Mouse (Mus musculus) hindbrain, embryonic 16.5 days (tissue): ENCODE results near the gene Fryl. TPM values are rescaled to one million over a fixed set of nuclear protein-coding genes. Genes with fewer than 3 reads are reported as not detected.
A peak's percentile ranks its signal among the peaks of the same experiment; 100 is the strongest.

Source experiments
- ATAC-seq: fragments of 200-750 bp; cut with Nextera tagmentation; 2 replicates; pipeline ENCODE4 v1.8.0; 2017; ENCODE audit warnings: moderate TSS enrichment, moderate library complexity
- H3K27ac ChIP-seq: fragments of 300-500 bp; sonication (generic); 2 replicates; pipeline ENCODE4 v1.5.1; 2014; ENCODE audit warnings: low read depth, mild to moderate bottlenecking, control low read depth, low read length, moderate library complexity
- H3K27me3 ChIP-seq: fragments of 300-500 bp; sonication (generic); replicated peaks from 2 replicates; pipeline ENCODE4 v1.6.1; 2014; ENCODE audit warnings: low read length; ENCODE audit not compliant: control insufficient read depth, insufficient read depth
- H3K36me3 ChIP-seq: fragments of 300-500 bp; sonication (generic); 2 replicates; pipeline ENCODE4 v1.6.1; 2014; ENCODE audit warnings: mild to moderate bottlenecking, low read length, moderate library complexity, mixed read lengths; ENCODE audit not compliant: control insufficient read depth, insufficient read depth
- H3K4me1 ChIP-seq: fragments of 300-500 bp; sonication (generic); 2 replicates; pipeline ENCODE4 v1.6.1; 2014; ENCODE audit warnings: low read depth, low read length; ENCODE audit not compliant: control insufficient read depth, insufficient read depth
- H3K4me2 ChIP-seq: fragments of 300-500 bp; sonication (generic); 2 replicates; pipeline ENCODE4 v1.6.1; 2014; ENCODE audit warnings: mild to moderate bottlenecking, low read length, control low read depth, moderate library complexity
- H3K4me3 ChIP-seq: fragments of 300-500 bp; sonication (generic); 2 replicates; pipeline ENCODE4 v1.5.1; 2014; ENCODE audit warnings: mild to moderate bottlenecking, low read length, control low read depth, moderate library complexity
- H3K9ac ChIP-seq: fragments of 300-500 bp; sonication (generic); 2 replicates; pipeline ENCODE4 v1.6.1; 2014; ENCODE audit warnings: low read depth, mild to moderate bottlenecking, control low read depth, low read length, moderate library complexity
- H3K9me3 ChIP-seq: fragments of 300-500 bp; sonication (generic); 2 replicates; pipeline ENCODE4 v1.6.1; 2014; ENCODE audit warnings: mild to moderate bottlenecking, low read length, moderate library complexity; ENCODE audit not compliant: control insufficient read depth
- whole genome bisulfite sequencing: fragments of 180-500 bp; shearing (Covaris S2); extraction: QIAGEN DNeasy Blood & Tissue Kit; methylation state at CpG from one replicate; pipeline ENCODE4 v1.1.7; 2014; 5-methylcytosine and 5-hydroxymethylcytosine counted together
- polyA plus RNA-seq: library from polyadenylated mRNA; unstranded; fragments of >200 nt; fragmentation: Nextera tagmentation; extraction: Ambion mirVana; gene quantifications from 2 replicates; pipeline ENCODE4 v1.2.1, GENCODE M21; 2015

The Fryl gene
- 29.3 and 32.1 TPM in 2 replicates for polyA plus RNA-seq

- Histone ChIP-seq H3K27me3 (no peaks in the 10 kb centered on the region), H3K4me2 (peak within 1 kb of the TSS; percentile 75), H3K4me1 (peaks cover 13% of the 10 kb centered on the region), H3K4me3 (peak within 1 kb of the TSS; percentile 98), H3K9me3 (no peaks in the 10 kb centered on the region), H3K27ac (peak within 1 kb of the TSS; percentile 96), H3K9ac (peak within 1 kb of the TSS; percentile 95), H3K36me3 (no peaks in the 10 kb centered on the region)
- peak; percentile 99 for ATAC-seq
- under 1% methylated on average over 43 of the region's 44 CpGs for WGBS
Measured at GRCm38 (mm10) chr5:73256352-73257065, at the start of gene Fryl. Fryl (minus strand) TSS chr5:73256619.

- H3K9ac ChIP-seq = no peak overlapping the region
- peaks cover 35% of the 10 kb centered on the region for H3K36me3 ChIP-seq
Measured at GRCm38 (mm10) chr5:73304507-73304906, 48.1 kb upstream of the Fryl start.

GRCm38 (mm10) chr5:73301601-73302307 is 45.3 kb upstream of the Fryl start:
- Histone ChIP-seq H3K27me3 (no peaks in the 10 kb centered on the region), H3K4me1 (no peaks in the 10 kb centered on the region), H3K36me3 (peaks cover 31% of the 10 kb centered on the region), H3K9ac (no peak overlapping the region), H3K9me3 (no peaks in the 10 kb centered on the region), H3K27ac (no peak overlapping the region), H3K4me2 (no peak overlapping the region), H3K4me3 (no peak overlapping the region)
- 90% methylated on average over 7 of the region's 7 CpGs for WGBS
- ATAC-seq = no peak

More at GRCm38 (mm10) chr5:73304507-73304906, 48.1 kb upstream of the Fryl start:
- Histone ChIP-seq H3K4me1 (no peaks in the 10 kb centered on the region), H3K4me3 (no peak overlapping the region), H3K27ac (no peak overlapping the region), H3K27me3 (no peaks in the 10 kb centered on the region), H3K4me2 (no peak overlapping the region), H3K9me3 (no peaks in the 10 kb centered on the region)
- no peak for ATAC-seq
- WGBS = 86% methylated on average over 12 of the region's 12 CpGs

- Histone ChIP-seq H3K27me3 (no peaks in the 10 kb centered on the region), H3K4me2 (no peak overlapping the region), H3K4me1 (peaks cover 3% of the 10 kb centered on the region), H3K9me3 (no peaks in the 10 kb centered on the region), H3K4me3 (no peak overlapping the region), H3K36me3 (peaks cover 12% of the 10 kb centered on the region; the same call in 1 of the 2 replicates), H3K27ac (no peak overlapping the region), H3K9ac (no peak overlapping the region)
- ATAC-seq = no peak
- WGBS = 78% methylated on average over 4 of the region's 4 CpGs
Measured at GRCm38 (mm10) chr5:73295916-73296315, 39.5 kb upstream of the Fryl start.

GRCm38 (mm10) chr5:73295016-73295415 is 38.6 kb upstream of the Fryl start:
- Histone ChIP-seq H3K27ac (no peak overlapping the region), H3K9me3 (no peaks in the 10 kb centered on the region), H3K9ac (no peak overlapping the region), H3K27me3 (no peaks in the 10 kb centered on the region), H3K36me3 (peaks cover 7% of the 10 kb centered on the region; the same call in 1 of the 2 replicates), H3K4me2 (no peak overlapping the region), H3K4me1 (peaks cover 3% of the 10 kb centered on the region), H3K4me3 (no peak overlapping the region)
- 96% methylated on average over 7 of the region's 7 CpGs for WGBS
- ATAC-seq = no peak

GRCm38 (mm10) chr5:73293458-73293827 is 37.0 kb upstream of the Fryl start:
- peak overlapping the region; percentile 91 for H3K4me3 ChIP-seq
- peaks cover 5% of the 10 kb centered on the region; the same call in 1 of the 2 replicates for H3K36me3 ChIP-seq
- WGBS = 17% methylated on average over 8 of the region's 8 CpGs
- no peak overlapping the region; the same call in 1 of the 2 replicates for H3K27ac ChIP-seq
- ATAC-seq = no peak
- H3K4me2 ChIP-seq = peak overlapping the region; percentile 80
- H3K27me3 ChIP-seq = no peaks in the 10 kb centered on the region
- H3K4me1 ChIP-seq = peaks cover 3% of the 10 kb centered on the region
- H3K9ac ChIP-seq = peak overlapping the region; percentile 94
- no peaks in the 10 kb centered on the region for H3K9me3 ChIP-seq

GRCm38 (mm10) chr5:73292502-73293457 is 36.4 kb upstream of the Fryl start, which contains the start of gene Ociad1:
Ociad1 (plus strand) TSS chr5:73292784.
- Histone ChIP-seq H3K4me2 (peak within 1 kb of the TSS; percentile 80), H3K27me3 (no peaks in the 10 kb centered on the region), H3K4me3 (peak within 1 kb of the TSS; percentile 91), H3K27ac (peak within 1 kb of the TSS; percentile 92), H3K4me1 (peaks cover 3% of the 10 kb centered on the region), H3K9ac (peak within 1 kb of the TSS; percentile 94), H3K36me3 (peaks cover 4% of the 10 kb centered on the region; the same call in 1 of the 2 replicates), H3K9me3 (no peaks in the 10 kb centered on the region)
- peak; percentile 100 for ATAC-seq
- WGBS = 0% methylated on average over 53 of the region's 58 CpGs

GRCm38 (mm10) chr5:73289900-73290299 is 33.5 kb upstream of the Fryl start:
- no peak overlapping the region for H3K27ac ChIP-seq
- WGBS = 57% methylated on average over 2 of the region's 2 CpGs

More at GRCm38 (mm10) chr5:73289900-73290299, 33.5 kb upstream of the Fryl start:
- Histone ChIP-seq H3K4me2 (no peak overlapping the region), H3K27me3 (no peaks in the 10 kb centered on the region), H3K9ac (no peak overlapping the region), H3K9me3 (no peaks in the 10 kb centered on the region), H3K4me3 (no peak overlapping the region), H3K36me3 (no peaks in the 10 kb centered on the region), H3K4me1 (peaks cover 3% of the 10 kb centered on the region)
- no peak for ATAC-seq
